ENCODE assay signal across 14 mouse cellular contexts in the genomic region with DNA sequence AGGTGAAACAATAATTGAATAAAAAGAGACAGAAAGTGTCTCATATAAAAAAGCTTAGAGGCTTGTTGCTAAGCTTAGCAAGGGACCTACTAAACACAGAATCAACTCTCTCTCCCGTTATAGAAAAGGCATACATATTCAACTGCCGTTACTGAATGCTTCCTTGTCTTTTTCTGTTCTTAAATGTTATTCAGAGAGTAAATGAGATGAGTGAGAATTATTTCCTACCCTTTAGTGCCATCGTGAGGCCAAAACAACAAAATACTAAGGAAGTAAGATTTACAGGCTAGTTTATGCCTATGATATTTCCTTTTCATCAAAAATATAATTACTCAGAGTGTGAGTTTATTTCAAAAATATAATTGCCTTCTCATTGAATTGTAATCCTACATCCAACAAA.
A peak's percentile ranks its signal among the peaks of the same experiment; 100 is the strongest.
DNase-seq lines count a peak whose midpoint lies in the region; TF ChIP-seq lines count a peak whose summit lies in the region.
"Had no signal": no experiment of that assay in that cellular context is flagged by ENCODE, and none has a peak within 500 bp of the region (broad histone marks: within the 10 kb centered on the region; RNA-seq: fewer than 3 reads in every experiment).

No protein-coding gene starts in this region.

- H3K79me2 ChIP-seq in CH12.LX (replicated peaks; ENCODE audit: control insufficient read depth, extremely low read depth, insufficient read depth, poor library complexity, severe bottlenecking) = no peaks in the 10 kb centered on the region

- peak; percentile 76 for TF ChIP-seq CTCF in layer of hippocampus, adult 2 months (conservative IDR thresholded peaks at IDR 0.05)
- no peak for TF ChIP-seq CTCF in CH12.LX (conservative IDR thresholded peaks at IDR 0.05 in 1 of 2, IDR thresholded peaks at IDR 0.05 in 1 of 2; ENCODE audit: low read depth in 2 of 2, low read length in 2 of 2)

- no peaks in the 10 kb centered on the region for H3K9me3 ChIP-seq in CH12.LX (replicated peaks; ENCODE audit: low read length)
- H3K9me3 ChIP-seq: liver, embryonic 13.5 days; neural tube, embryonic 13.5 days had no signal

- no peaks in the 10 kb centered on the region for H3K4me1 ChIP-seq in CH12.LX (ENCODE audit: control insufficient read depth in 1 of 2, insufficient read depth in 2 of 2)
- H3K4me1 ChIP-seq: liver, embryonic 13.5 days; neural tube, embryonic 13.5 days had no signal

- no peak overlapping the region for H3K27ac ChIP-seq in layer of hippocampus, adult 2 months
- H3K27ac ChIP-seq in CH12.LX (ENCODE audit: insufficient read depth, low read depth) = no peak overlapping the region
- H3K27ac ChIP-seq: liver, embryonic 13.5 days; neural tube, embryonic 13.5 days had no signal

- DNase-seq in embryo, embryonic 10.5 days (ENCODE audit: low spot score) = peak; percentile 19
- DNase-seq in embryo, embryonic 9.5 days (ENCODE audit: extremely low spot score) = no peak
- DNase-seq in layer of hippocampus, adult 2 months (ENCODE audit: low spot score in 2 of 2) = peak; percentile 7 to 18
- DNase-seq in layer of hippocampus, postnatal 36 days = no peak
- DNase-seq in CH12.LX (ENCODE audit: extremely low read depth) = peak; percentile 6
- DNase-seq in embryo, embryonic 11.5 days (ENCODE audit: low read depth, low spot score) = peak; percentile 4
- DNase-seq in T-cell, adult 2 months (ENCODE audit: low spot score) = no peak
- DNase-seq in ovary, postnatal 14 days (ENCODE audit: low spot score) = no peak
- DNase-seq: cerebellum, postnatal 36 days; kidney, adult 11 months; layer of hippocampus, adult 9-11 months; liver, embryonic 13.5 days; right cerebral cortex, postnatal 4 days had no signal

- no peak overlapping the region for H3K9ac ChIP-seq in CH12.LX (ENCODE audit: insufficient read depth, low read depth)
- H3K9ac ChIP-seq: liver, embryonic 13.5 days; neural tube, embryonic 13.5 days had no signal

- in situ Hi-C loops in CH12.LX (cut with MboI; ENCODE audit: low pct_ligation_motif_present, low pct_unique_long_range_greater_than_20kb, low sequenced_read_pairs) = no loop called here

- no peak overlapping the region for H3K4me2 ChIP-seq in CH12.LX (ENCODE audit: insufficient read depth, low read depth, poor library complexity, severe bottlenecking)
- H3K4me2 ChIP-seq: liver, embryonic 13.5 days; neural tube, embryonic 13.5 days had no signal

- peak; percentile 31 for TF ChIP-seq RAD21 in CH12.LX (IDR thresholded peaks at IDR 0.05; ENCODE audit: low read depth, low read length)

- no peaks in the 10 kb centered on the region for H3K27me3 ChIP-seq in CH12.LX (replicated peaks)
- H3K27me3 ChIP-seq: liver, embryonic 13.5 days; neural tube, embryonic 13.5 days had no signal

- no peak for TF ChIP-seq POLR2A in CH12.LX (IDR thresholded peaks at IDR 0.05; ENCODE audit: low read depth, low read length)

- dilution Hi-C loops in CH12.LX (cut with MboI; ENCODE audit: extremely low pct_ligation_motif_present, extremely low pct_unique_long_range_greater_than_20kb, low sequenced_read_pairs) = no loop called here

- H3K36me3 ChIP-seq in CH12.LX (replicated peaks in 1 of 2; ENCODE audit: control insufficient read depth in 1 of 2, insufficient read depth in 1 of 2, low read length in 1 of 2) = no peaks in the 10 kb centered on the region
- H3K36me3 ChIP-seq: liver, embryonic 13.5 days; neural tube, embryonic 13.5 days had no signal

- no peak for TF ChIP-seq EP300 in CH12.LX (IDR thresholded peaks at IDR 0.05; ENCODE audit: low read length)

- H3K4me3 ChIP-seq in layer of hippocampus, adult 2 months = no peak overlapping the region
- no peak overlapping the region for H3K4me3 ChIP-seq in CH12.LX (replicated peaks in 1 of 3; ENCODE audit: low read depth in 2 of 3, low read length in 2 of 3, poor library complexity in 1 of 3)
- H3K4me3 ChIP-seq: liver, embryonic 13.5 days; neural tube, embryonic 13.5 days had no signal

TF ChIP-seq in CH12.LX, 34 proteins besides CTCF, POLR2A, EP300 and RAD21:
- TF ChIP-seq SIN3A (IDR thresholded peaks at IDR 0.05; ENCODE audit: low read length) (no peak), PAX5 (IDR thresholded peaks at IDR 0.05; ENCODE audit: low read length) (no peak), ZNF384 (IDR thresholded peaks at IDR 0.05; ENCODE audit: low read depth, low read length) (no peak), JUN (IDR thresholded peaks at IDR 0.05; ENCODE audit: insufficient read depth, low read depth, low read length) (no peak), TCF12 (IDR thresholded peaks at IDR 0.05; ENCODE audit: low read depth, low read length) (no peak), MAFK (IDR thresholded peaks at IDR 0.05; ENCODE audit: insufficient replicate concordance, low read length) (no peak), MXI1 (IDR thresholded peaks at IDR 0.05; ENCODE audit: low read depth, low read length) (no peak), ETS1 (conservative IDR thresholded peaks at IDR 0.05; ENCODE audit: low read depth, low read length) (no peak), CHD2 (IDR thresholded peaks at IDR 0.05; ENCODE audit: low read length) (no peak), IRF4 (IDR thresholded peaks at IDR 0.05; ENCODE audit: low read depth, low read length) (no peak), USF2 (conservative IDR thresholded peaks at IDR 0.05; ENCODE audit: low read depth, low read length) (no peak), GABPA (IDR thresholded peaks at IDR 0.05; ENCODE audit: insufficient replicate concordance, low read depth, low read length) (no peak), ZMIZ1 (IDR thresholded peaks at IDR 0.05; ENCODE audit: low read depth, low read length) (no peak), UBTF (IDR thresholded peaks at IDR 0.05; ENCODE audit: low read depth, low read length) (no peak)

Comparison
In these comparisons a context has a peak if more than half of its experiments do, and no peak if none do; other contexts are left out.
1. DNase-seq: peak in embryo, embryonic 10.5 days (single experiment), layer of hippocampus, adult 2 months (2 of 2), CH12.LX (single experiment) and embryo, embryonic 11.5 days (single experiment); none in embryo, embryonic 9.5 days (single experiment), layer of hippocampus, postnatal 36 days (0 of 2), T-cell, adult 2 months (single experiment) and ovary, postnatal 14 days (single experiment).